Mouse (Mus musculus) kidney, postnatal 14 days (tissue): ENCODE data around the gene Trim62.

Source experiments
- DNase-seq: peaks from one replicate; pipeline ENCODE4 v3.0.0; 2022; ENCODE audit warnings: mixed read lengths

Gene Trim62

GRCm38 (mm10) chr4:128887026-128887425 lies 3.6 kb downstream of the Trim62 start:
- no peak for DNase-seq

- DNase-seq = no peak
These were observed 4.3 kb downstream of the Trim62 start for GRCm38 (mm10) chr4:128887641-128888091.

GRCm38 (mm10) chr4:128888436-128888990 lies 5.1 kb downstream of the Trim62 start:
- DNase-seq = no peak

DNA sequence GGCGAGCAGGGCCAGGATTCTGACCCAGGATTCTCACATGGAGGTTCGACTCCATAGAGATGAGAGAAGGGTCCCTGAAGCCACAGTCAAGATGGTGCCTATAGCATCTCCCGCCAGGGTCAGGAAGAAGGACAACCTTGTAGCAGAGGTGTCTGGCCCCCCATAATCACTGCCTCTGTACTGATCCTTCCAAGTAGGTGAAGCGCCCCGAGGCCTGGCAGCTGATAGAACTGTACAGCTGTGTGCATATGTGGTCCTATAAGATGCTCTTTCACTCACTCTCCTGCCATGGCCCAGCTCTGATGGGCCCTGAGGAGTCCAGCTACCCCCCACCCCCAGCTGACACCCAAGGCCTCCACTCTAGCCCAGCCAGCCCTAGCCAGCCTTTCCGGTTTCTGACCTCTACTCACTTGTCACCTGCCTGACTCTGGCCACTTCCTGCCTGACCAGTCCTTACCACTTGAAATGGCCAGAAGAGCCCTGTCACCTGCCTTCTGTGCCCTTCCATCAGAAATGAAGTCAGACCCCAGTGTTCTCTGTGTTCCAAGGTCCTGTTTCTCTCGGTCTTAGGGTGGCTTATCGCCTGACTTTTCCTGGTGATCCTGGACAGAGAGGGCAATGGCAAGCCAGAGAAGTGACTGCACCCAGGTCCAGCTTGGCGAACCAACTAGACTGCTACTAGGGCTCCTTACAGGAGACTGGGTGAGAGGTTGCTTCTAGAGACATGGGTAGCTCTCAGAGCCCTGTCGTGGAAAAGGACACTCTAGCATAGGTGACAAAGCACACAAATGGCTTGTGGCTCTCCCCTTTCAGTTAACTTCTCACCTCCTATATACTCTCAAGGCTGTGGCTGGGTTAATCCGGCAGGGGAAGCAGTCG lies 6.6 kb downstream of the Trim62 start:
- no peak for DNase-seq

- DNase-seq = peak; percentile 83
These were observed 7.8 kb downstream of the Trim62 start for GRCm38 (mm10) chr4:128891157-128891556.

GRCm38 (mm10) chr4:128891746-128892145 lies 8.4 kb downstream of the Trim62 start:
- no peak for DNase-seq

GRCm38 (mm10) chr4:128892188-128892587 lies 8.8 kb downstream of the Trim62 start:
- no peak for DNase-seq

- no peak for DNase-seq
These were observed 10.7 kb downstream of the Trim62 start for GRCm38 (mm10) chr4:128894112-128894511.

GRCm38 (mm10) chr4:128895841-128896240 lies 12.5 kb downstream of the Trim62 start:
- DNase-seq = no peak

GRCm38 (mm10) chr4:128896667-128897066 lies 13.3 kb downstream of the Trim62 start:
- no peak for DNase-seq

- peak; percentile 80 for DNase-seq
These were observed 14.6 kb downstream of the Trim62 start for GRCm38 (mm10) chr4:128897911-128898421.

- peak; percentile 90 for DNase-seq
These were observed 16.0 kb downstream of the Trim62 start for GRCm38 (mm10) chr4:128899332-128899731.

DNA sequence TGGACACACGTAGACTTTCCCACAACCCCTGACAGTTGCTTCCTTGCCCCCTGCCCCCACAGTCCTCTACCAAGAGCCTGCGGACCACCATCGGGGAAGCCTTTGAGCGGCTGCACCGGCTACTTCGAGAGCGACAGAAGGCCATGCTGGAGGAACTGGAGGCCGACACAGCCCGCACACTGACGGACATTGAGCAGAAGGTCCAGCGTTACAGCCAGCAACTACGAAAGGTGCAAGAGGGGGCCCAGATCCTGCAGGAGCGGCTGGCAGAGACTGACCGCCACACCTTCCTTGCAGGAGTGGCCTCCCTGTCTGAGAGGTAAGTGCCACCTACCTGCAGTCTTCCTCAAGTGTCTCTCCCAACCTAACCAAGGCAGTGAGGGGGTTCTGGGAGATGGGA lies 17.1 kb downstream of the Trim62 start:
- DNase-seq = no peak

- no peak for DNase-seq
These were observed 19.0 kb downstream of the Trim62 start for GRCm38 (mm10) chr4:128902390-128902789.

DNA sequence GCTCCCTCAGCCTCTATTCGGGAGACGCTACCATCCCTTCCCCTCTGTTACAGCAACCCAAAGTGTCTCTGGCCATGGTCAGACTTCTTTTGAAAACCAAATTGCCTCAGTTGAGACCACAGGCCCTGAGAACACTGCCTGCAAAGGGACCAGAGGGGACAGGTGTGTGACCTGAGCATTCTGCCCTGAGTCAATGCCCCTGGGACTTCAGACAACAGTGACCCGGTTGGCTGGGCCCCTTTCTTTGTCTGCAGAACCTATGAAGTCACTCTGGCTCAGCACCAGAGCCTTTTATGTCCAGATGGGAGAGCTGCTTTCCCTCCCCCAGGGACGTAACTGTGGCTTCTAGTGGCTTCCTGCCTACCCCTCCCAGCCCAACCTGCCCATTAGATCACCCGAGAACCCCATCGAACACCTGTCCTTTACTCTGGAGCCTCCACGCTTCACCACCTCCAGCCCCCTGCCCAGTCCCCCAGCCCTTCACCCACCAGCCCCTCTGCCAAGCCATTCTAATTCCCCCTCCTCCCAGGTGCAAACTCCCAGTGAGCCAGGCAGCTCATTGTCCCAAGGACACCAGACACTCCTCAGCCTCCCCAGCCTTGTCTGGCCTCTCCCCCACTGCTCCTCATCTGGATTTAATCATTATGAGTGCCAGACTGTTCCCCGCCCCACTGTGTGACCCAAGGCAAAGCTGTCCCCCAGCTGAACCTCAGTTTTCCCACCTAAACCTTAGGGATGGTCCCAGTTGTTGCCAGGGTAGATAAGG lies 20.8 kb downstream of the Trim62 start:
- no peak for DNase-seq

GRCm38 (mm10) chr4:128905251-128905650 lies 21.9 kb downstream of the Trim62 start:
- DNase-seq = no peak

- no peak for DNase-seq
These were observed 23.4 kb downstream of the Trim62 start for GRCm38 (mm10) chr4:128906757-128907156.

DNA sequence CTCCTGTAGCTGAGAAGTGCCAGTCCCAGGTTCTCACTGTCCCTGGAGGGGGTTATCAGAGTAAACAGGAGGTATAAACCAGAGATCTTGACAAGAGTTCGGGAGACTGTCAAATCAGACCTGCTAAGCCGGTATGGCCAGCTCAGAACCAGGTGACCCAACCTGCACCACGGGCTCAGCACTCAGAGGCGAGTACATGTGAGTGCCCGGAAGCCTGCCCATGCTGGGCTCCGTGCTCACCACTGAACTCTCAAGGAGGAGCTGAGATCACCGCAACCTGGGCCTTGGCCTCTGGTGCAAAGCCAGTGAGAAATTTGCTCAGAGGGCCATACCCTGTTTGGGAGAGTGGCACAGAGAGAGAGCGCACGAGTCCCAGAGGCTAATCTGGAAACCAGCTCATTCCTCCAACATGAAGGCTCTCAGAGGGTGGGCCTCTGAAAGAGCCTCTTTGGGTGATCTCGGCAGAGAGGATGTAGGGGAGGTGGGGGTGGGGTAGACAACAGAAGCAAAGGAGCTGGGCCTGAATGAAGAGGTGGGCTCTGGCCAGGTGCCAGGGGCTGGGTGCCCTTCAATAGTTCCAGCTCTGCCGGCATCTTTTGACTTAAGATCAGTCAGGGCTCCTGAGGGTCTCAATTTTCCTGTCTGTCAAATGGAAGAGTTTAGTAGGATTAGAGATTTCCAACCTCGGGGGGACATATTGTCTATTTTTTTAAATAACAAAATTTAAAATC lies 24.0 kb downstream of the Trim62 start:
- DNase-seq = no peak

DNA sequence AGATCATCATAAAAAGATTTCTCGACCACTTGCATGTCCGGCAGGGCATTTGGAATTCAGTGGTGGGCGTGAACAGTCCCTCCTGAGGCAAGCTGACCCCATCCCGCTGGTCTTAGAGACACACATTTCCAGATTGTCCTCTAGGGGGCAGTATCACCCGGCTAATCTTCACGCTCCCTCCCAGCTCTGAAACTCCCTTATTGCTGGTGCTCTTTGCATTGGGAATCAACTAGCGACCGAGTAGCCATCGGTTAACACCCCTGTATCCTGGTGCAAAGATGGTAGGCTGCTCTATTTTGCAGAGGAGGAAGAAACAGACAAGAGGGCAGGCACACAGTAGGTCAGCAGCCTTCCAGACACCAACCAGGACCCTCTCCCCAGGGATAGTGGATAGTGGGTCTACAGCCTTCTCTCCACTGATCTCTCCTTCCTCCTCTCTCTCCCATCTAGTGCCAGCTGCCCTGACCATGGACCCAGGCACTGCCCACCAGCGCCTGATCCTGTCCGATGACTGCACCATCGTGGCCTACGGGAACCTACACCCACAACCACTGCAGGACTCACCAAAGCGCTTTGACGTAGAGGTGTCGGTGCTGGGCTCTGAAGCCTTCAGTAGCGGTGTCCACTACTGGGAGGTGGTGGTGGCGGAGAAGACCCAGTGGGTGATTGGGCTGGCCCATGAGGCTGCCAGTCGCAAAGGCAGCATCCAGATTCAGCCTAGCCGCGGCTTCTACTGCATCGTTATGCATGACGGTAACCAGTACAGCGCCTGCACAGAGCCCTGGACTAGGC lies 25.4 kb downstream of the Trim62 start:
- peak; percentile 45 for DNase-seq

- DNase-seq = no peak
These were observed 26.0 kb downstream of the Trim62 start for GRCm38 (mm10) chr4:128909378-128909831.

DNA sequence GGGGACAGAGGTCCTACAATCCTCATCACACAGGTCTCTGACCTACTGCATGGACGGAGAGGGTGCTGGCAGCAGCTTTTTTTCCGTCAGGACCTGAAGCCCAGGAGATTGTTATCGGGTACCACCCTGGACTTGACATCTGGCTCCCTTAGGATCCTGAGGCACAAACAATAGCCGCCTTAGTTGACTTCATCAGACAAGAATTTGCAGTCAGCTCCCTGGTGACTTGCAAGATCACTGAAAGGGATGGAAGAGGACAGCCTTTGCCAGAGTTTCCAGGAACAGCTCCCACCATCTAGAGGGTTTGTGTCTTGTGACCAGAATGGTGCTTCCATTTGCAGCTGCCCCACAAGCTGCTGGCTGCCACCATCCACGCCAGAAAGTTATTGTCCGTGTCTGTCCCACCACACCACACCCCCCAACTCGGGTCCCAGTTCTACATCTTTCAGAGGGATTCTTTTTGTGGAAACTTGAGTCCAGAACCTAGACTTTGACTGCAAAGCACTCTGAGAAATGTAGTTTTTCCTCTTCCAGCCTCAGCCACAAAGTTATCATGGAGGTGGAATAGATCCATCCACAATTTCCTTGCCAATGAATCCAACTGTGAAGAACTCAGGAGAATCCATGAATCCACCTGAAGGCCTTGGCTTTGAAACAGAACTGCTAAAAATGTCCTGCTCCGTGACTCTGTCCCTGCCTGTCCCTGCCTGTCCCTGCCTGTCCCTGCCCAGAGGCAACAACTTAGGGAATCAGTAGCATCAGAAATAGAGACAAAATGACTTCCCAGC lies 27.1 kb downstream of the Trim62 start:
- no peak for DNase-seq
